Mouse (Mus musculus): ENCODE data around the gene Rpa1.

The Rpa1 gene

GRCm38 (mm10) chr11:75263274-75263963 is 84.7 kb downstream of the Rpa1 start:
- DNase-seq (ENCODE audit: low read depth, low spot score), result no peak

- no peak for DNase-seq (ENCODE audit: low read depth, low spot score)
These were observed 85.3 kb downstream of the Rpa1 start for GRCm38 (mm10) chr11:75262791-75263190.

DNA sequence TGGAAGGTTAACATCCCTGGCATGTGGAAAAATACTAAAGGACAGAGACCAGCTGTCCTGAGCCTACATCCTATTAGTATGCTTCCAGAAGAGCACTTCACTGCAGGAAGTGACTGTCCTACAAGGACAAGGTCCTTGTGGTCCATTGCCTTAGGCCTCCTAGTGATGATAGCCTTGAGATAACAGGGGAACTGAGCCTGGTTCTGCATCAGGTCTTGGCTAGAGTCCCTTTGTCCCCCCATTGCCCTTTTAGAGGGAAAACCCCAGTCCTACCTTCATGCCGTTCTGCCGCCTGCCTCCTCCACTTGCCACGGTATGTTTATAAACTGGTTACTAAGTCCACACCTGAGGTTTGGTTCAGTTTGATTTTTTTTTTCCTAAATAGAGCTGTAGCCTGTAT is 85.9 kb downstream of the Rpa1 start:
- DNase-seq (ENCODE audit: low read depth, low spot score), result no peak

GRCm38 (mm10) chr11:75261730-75262129 is 86.4 kb downstream of the Rpa1 start:
- DNase-seq (ENCODE audit: low read depth, low spot score), result no peak

DNA sequence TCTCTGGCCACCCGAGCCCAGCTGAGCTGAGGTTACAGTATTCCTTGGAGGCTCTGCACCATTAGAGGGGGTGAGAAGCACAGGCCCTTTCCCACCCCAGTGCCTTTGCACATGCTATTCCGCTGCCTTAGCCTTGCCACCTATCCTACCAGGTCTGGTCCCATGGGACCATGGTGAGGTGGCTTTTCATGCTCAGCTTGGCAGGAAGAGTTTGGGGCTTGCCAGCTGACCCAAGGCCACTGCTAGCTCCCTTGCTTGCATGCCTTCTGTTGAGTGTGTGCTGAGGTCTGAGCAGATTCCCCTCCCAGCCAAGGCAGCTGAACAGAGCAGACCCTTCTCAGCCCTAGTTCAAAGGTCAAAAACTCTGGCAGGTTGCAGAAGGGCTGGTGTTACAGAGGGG is 87.1 kb downstream of the Rpa1 start:
- DNase-seq (ENCODE audit: low read depth, low spot score), result no peak

DNA sequence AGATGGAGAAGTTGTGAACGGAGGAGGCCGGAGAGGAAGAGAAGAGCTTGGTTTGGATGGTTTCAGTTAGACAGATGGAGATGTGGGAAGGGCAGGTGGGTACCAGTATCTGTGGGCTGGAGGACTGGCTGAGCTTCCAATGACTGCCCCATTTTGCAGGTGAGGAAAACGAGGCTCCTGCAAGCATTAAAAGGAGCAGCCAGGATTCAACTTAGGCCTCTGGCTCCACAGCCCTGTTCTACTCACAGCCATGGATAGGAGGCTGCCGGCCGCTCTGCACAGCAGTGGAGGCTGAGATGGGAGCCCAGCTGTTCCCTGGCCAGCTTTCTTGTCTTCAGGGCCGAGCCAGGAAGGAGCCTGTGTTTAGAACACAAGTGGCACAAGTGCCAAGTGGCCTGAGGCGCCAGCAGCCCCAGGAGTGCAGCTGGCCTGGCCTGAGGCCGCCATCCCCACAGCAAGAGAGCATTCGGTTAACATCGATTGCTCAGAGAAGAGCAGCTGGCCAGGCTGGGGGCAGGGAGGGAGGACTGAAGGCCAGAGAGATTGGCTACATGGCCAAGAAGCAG is 88.0 kb downstream of the Rpa1 start:
- DNase-seq (ENCODE audit: low read depth, low spot score), result no peak

DNA sequence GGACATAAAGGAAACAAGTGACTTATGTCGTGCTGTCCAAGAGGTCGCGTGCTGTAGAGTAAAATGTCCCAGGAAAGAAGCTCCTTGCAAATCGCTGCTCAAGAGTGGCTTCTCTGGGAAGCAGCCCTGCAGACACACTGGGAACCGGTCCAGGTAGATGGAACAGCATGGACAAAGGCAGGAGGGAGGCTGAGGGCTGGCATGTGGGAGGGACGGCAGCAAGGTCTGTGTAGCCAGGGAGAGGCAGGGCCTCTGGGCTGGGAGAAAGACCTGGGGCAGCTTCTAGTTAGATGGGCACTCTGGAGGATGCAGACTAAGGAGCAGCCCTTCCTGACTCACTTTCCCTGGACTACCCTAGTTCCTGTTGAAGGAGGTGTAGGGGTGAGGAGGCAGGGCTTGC is 88.7 kb downstream of the Rpa1 start:
- DNase-seq (ENCODE audit: low read depth, low spot score), result no peak

- no peak for DNase-seq (ENCODE audit: low read depth, low spot score)
These were observed 91.0 kb downstream of the Rpa1 start for GRCm38 (mm10) chr11:75257056-75257648.

- no peak for DNase-seq (ENCODE audit: low read depth, low spot score)
These were observed 92.8 kb downstream of the Rpa1 start for GRCm38 (mm10) chr11:75255330-75255729.

- no peak for DNase-seq (ENCODE audit: low read depth, low spot score)
These were observed 93.7 kb downstream of the Rpa1 start for GRCm38 (mm10) chr11:75254252-75254912.

DNA sequence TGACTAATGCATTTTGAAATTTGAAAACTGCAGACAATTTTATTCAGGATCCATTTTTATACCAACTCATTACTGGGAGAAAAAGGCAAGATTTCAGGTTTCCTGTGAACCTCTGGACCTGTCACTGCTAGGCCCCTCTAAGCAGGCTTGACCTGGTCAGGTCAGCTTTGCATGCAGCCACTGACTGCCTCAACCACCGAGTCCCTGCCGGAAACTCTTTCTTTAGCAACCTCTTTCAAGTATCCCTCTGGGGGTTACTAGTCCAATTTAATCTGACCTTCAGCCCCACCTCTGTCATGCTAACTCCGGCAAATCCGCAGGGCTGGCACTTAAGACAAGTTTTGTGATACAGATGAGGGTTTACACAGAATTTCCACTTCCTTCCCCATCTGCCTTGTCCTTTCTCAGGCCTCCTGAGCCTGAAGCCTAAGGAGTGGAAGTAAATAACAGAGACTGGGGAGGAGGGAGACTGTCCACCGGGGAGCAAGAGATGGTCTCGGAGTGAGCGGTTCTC is 96.5 kb downstream of the Rpa1 start:
- DNase-seq (ENCODE audit: low read depth, low spot score), result no peak

DNA sequence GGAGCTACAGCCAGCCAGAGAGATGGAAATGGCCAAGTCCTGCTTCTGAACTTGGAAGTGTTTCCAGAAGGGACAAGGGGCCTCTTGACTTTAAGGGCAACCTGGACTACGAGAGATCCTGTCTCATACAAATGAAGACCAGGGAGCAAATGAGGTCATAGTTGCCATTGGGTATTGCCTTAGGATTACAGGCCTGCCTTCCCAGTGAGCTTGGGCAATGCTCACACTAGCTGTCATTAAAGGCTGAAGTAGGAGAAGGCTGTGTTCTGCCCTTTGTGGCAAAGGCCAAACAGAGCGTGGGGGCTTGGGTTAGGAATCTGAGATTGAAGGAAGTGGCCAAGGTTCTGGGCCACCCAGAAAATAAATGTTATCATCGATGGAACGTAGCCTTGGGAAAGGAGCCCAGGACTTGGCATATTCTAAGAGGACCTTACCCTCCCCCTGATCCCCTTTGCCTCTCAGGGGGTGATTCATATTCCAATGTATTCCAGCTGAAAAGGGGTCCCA is 97.1 kb downstream of the Rpa1 start:
- DNase-seq (ENCODE audit: low read depth, low spot score), result no peak

GRCm38 (mm10) chr11:75249588-75249987 is 98.5 kb downstream of the Rpa1 start:
- no peak for DNase-seq (ENCODE audit: low read depth, low spot score)

Data from embryo, embryonic 11.5 days (tissue).